10 mouse cellular contexts compared by ENCODE assay signal in genomic region chr8:109465056-109465455, GRCm38 (mm10). TPM values are rescaled to one million over a fixed set of nuclear protein-coding genes. Genes with fewer than 3 reads are reported as not detected.
DNase-seq lines count a peak whose midpoint lies in the region; ATAC-seq lines count a peak whose summit lies in the region.
"Had no signal": no experiment of that assay in that cellular context is flagged by ENCODE, and none has a peak within 500 bp of the region (broad histone marks: within the 10 kb centered on the region; RNA-seq: fewer than 3 reads in every experiment).

No protein-coding gene starts in this region.

- intact Hi-C loops in left cerebral cortex, postnatal 25 days (cut with DNase I): loop anchor here (2.0 to 10.0 kb wide), 2 partner anchors 46 to 1510 kb away; no protein-coding TSS in a partner anchor

- no peak overlapping the region for H3K4me3 ChIP-seq in forebrain, embryonic 14.5 days (ENCODE audit: low read depth, low read length)
- H3K4me3 ChIP-seq in limb, embryonic 11.5 days (ENCODE audit: low read depth, low read length): no peak overlapping the region
- no peak overlapping the region for H3K4me3 ChIP-seq in neural tube, embryonic 12.5 days
- H3K4me3 ChIP-seq: kidney, embryonic 15.5 days had no signal

- peak; percentile 24 to 48 for DNase-seq in left cerebral cortex, postnatal 25 days (ENCODE audit: low spot score in 2 of 2)
- DNase-seq in left cerebral cortex, adult 11 months (ENCODE audit: low spot score): no peak
- no peak for DNase-seq in forebrain, embryonic 14.5 days (ENCODE audit: low spot score)
- DNase-seq in limb, embryonic 11.5 days (ENCODE audit: low spot score): peak; percentile 62
- no peak for DNase-seq in heart, adult 18-20 months
- DNase-seq in lung, postnatal 25 days (ENCODE audit: low spot score): no peak

- peaks cover 50% of the 10 kb centered on the region for H3K4me1 ChIP-seq in forebrain, embryonic 14.5 days (ENCODE audit: control insufficient read depth, insufficient read depth, low read length)
- H3K4me1 ChIP-seq in limb, embryonic 11.5 days (ENCODE audit: control insufficient read depth, insufficient read depth, low read length): peaks cover 32% of the 10 kb centered on the region
- peaks cover 40% of the 10 kb centered on the region for H3K4me1 ChIP-seq in neural tube, embryonic 12.5 days

- no peak overlapping the region for H3K9ac ChIP-seq in forebrain, embryonic 14.5 days (ENCODE audit: low read length)
- no peak overlapping the region for H3K9ac ChIP-seq in limb, embryonic 11.5 days (ENCODE audit: low read length)
- no peak overlapping the region for H3K9ac ChIP-seq in neural tube, embryonic 12.5 days
- H3K9ac ChIP-seq: kidney, embryonic 15.5 days; liver, embryonic 14.5 days had no signal

- 61% methylated on average over 3 of the region's 3 CpGs for WGBS in forebrain, embryonic 14.5 days
- 14% methylated on average over 3 of the region's 3 CpGs for WGBS in limb, embryonic 11.5 days
- WGBS in neural tube, embryonic 12.5 days: 60% methylated on average over 3 of the region's 3 CpGs

- peak overlapping the region; percentile 94 for H3K27ac ChIP-seq in forebrain, embryonic 14.5 days (ENCODE audit: low read depth, low read length)
- peak overlapping the region; percentile 69 for H3K27ac ChIP-seq in limb, embryonic 11.5 days (replicated peaks; ENCODE audit: low read depth, low read length)
- H3K27ac ChIP-seq in neural tube, embryonic 12.5 days: peak overlapping the region; percentile 64
- H3K27ac ChIP-seq: kidney, embryonic 15.5 days; liver, embryonic 14.5 days had no signal

- no peaks in the 10 kb centered on the region for H3K9me3 ChIP-seq in forebrain, embryonic 14.5 days (replicated peaks; ENCODE audit: control insufficient read depth, low read length)
- H3K9me3 ChIP-seq in limb, embryonic 11.5 days (ENCODE audit: control insufficient read depth, low read length): no peaks in the 10 kb centered on the region
- no peaks in the 10 kb centered on the region for H3K9me3 ChIP-seq in neural tube, embryonic 12.5 days
- H3K9me3 ChIP-seq: kidney, embryonic 15.5 days had no signal

- H3K4me2 ChIP-seq in forebrain, embryonic 14.5 days (ENCODE audit: low read length): peak overlapping the region; percentile 47
- 0 out of 2 replicates have a peak overlapping the region, but pooled peaks have one; percentile 2 for H3K4me2 ChIP-seq in limb, embryonic 11.5 days (ENCODE audit: low read depth, severe bottlenecking)
- H3K4me2 ChIP-seq in neural tube, embryonic 12.5 days (replicated peaks): peak overlapping the region; percentile 51; the same call in 1 of the 2 replicates

- no peaks in the 10 kb centered on the region for H3K36me3 ChIP-seq in forebrain, embryonic 14.5 days (ENCODE audit: control insufficient read depth, insufficient read depth, low read length)
- no peaks in the 10 kb centered on the region for H3K36me3 ChIP-seq in limb, embryonic 11.5 days (ENCODE audit: control insufficient read depth, insufficient read depth, low read length)
- no peaks in the 10 kb centered on the region for H3K36me3 ChIP-seq in neural tube, embryonic 12.5 days
- H3K36me3 ChIP-seq: kidney, embryonic 15.5 days had no signal

- no peak for ATAC-seq in forebrain, embryonic 14.5 days
- peak; percentile 44; the same call in 1 of the 2 replicates for ATAC-seq in limb, embryonic 11.5 days (ENCODE audit: insufficient number of reproducible peaks, low FRiP score, low TSS enrichment, low read depth)
- ATAC-seq in neural tube, embryonic 12.5 days (ENCODE audit: low FRiP score, low read depth): no peak
- no peak for ATAC-seq in cerebellum, adult (ENCODE audit: insufficient number of reproducible peaks, low FRiP score, low TSS enrichment)

- no peaks in the 10 kb centered on the region for H3K27me3 ChIP-seq in forebrain, embryonic 14.5 days (replicated peaks; ENCODE audit: control insufficient read depth, insufficient read depth, low read length)
- no peaks in the 10 kb centered on the region for H3K27me3 ChIP-seq in limb, embryonic 11.5 days (ENCODE audit: control insufficient read depth, insufficient read depth, low read length)
- H3K27me3 ChIP-seq in neural tube, embryonic 12.5 days (replicated peaks): no peaks in the 10 kb centered on the region

RNA-seq across cellular contexts. Expression of gene Pmfbp1, which starts 28.8 kb away (rescaled TPM):
- under 1 TPM; 0.25 to 0.30 TPM for total RNA-seq in left cerebral cortex, postnatal 25 days (2021)
- polyA plus RNA-seq in forebrain, embryonic 14.5 days (2014; fragmentation: Nextera tagmentation; extraction: Ambion mirVana): 0.58 and 0.61 TPM in 2 replicates
- 0.12 and 0.16 TPM in 2 replicates for polyA plus RNA-seq in limb, embryonic 11.5 days (2014; fragmentation: Nextera tagmentation; extraction: Ambion mirVana)
- 1.7 and 1.8 TPM in 2 replicates for polyA plus RNA-seq in neural tube, embryonic 12.5 days (2016; fragmentation: Nextera tagmentation; extraction: Ambion mirVana)
- total RNA-seq in heart, adult 18-20 months (2021): not detected
- polyA plus RNA-seq: liver, embryonic 14.5 days had no signal

Comparison
In these comparisons a context has a peak if more than half of its experiments do, and no peak if none do; other contexts are left out.
1. DNase-seq: peak in left cerebral cortex, postnatal 25 days (2 of 2) and limb, embryonic 11.5 days (single experiment); none in left cerebral cortex, adult 11 months (single experiment), forebrain, embryonic 14.5 days (single experiment), heart, adult 18-20 months (0 of 2) and lung, postnatal 25 days (single experiment).
2. Peak in every context shown above with its lines, with median percentiles within 50 percentile points of each other: H3K27ac ChIP-seq and H3K4me2 ChIP-seq.